Mouse (Mus musculus) adrenal gland (tissue): Measurements from ENCODE around the gene Chrna1.
"Not testable (repeated sequence)": the region's sequence is repeated elsewhere in the genome, so short reads cannot be mapped to it uniquely, and the experiment has no call there.

Experiments
- intact Hi-C: fragments of 180-260 bp; cut with DNase I; formaldehyde crosslinking; loops from one replicate; pipeline ENCODE4 v1.15.1; 2025

Chrna1 gene

GRCm38 (mm10) chr2:73560899-73561664 is 19.1 kb downstream of the Chrna1 start:
- intact Hi-C loops: no loop called here

GRCm38 (mm10) chr2:73560445-73560844 is 19.7 kb downstream of the Chrna1 start:
- intact Hi-C loops: no loop called here

DNA sequence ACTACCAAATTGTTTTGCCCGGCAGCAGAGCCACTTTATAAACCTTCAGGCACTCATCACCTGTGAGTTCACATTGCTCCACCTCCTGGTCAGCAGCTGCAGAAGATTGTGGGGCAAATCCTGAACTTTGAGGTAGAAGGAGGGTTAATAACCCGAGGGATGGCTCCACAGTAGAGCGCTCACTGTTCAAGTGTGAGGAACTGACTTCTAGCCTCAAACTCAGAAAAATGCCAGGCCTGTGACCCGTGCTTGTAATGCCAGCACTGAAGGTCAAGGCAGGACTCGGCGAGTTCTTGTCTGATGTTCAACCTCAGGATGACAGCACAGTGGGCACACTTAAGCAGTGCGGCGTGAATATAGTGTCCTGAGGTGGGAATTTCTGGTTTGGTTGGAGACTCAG is 22.2 kb downstream of the Chrna1 start:
- intact Hi-C loops: no loop called here

GRCm38 (mm10) chr2:73557061-73557460 is 23.1 kb downstream of the Chrna1 start:
- intact Hi-C loops: not testable (repeated sequence)

- intact Hi-C loops: no loop called here
These were observed 25.7 kb downstream of the Chrna1 start for GRCm38 (mm10) chr2:73554389-73554788.

DNA sequence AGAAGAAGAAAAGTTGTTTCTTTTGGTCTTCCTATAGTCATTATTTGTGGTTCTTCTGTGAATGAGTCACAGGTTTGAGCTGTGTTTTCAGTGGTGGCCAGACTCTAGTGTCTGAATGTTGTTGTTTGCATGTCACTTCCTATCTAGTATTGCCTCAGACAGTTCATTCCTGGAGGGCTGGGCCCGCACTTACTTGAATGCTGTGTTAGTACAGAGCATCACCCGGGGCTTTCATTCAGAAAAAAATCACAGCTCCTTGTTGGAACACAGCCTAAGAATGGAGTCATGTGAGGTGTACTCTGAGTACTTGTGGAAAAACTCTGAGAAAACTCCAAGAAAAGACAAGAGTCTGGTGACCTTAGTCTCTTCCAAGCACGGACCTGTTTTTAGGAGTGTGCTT is 27.2 kb downstream of the Chrna1 start:
- intact Hi-C loops: no loop called here

- intact Hi-C loops: no loop called here
These were observed 29.4 kb downstream of the Chrna1 start for GRCm38 (mm10) chr2:73550725-73551124.

DNA sequence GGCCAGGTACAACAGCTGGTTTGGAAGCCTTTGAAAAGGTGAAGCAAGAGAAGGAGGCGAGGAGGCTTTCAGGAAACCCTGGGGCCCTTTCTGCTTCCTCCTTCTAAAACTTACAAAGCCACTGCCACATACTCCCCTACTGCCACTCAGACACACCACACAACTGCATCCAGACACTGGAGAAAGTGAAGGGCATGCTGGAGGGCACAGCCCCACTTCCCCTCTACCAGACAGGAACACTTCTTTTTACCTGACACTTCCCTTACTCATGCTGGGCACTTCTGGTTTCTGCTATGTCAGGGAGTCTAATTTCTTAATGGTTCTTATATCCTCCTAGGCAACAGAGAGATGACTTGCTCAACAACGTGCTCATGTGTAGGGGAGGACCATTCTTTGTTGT is 31.6 kb downstream of the Chrna1 start:
- intact Hi-C loops: no loop called here

DNA sequence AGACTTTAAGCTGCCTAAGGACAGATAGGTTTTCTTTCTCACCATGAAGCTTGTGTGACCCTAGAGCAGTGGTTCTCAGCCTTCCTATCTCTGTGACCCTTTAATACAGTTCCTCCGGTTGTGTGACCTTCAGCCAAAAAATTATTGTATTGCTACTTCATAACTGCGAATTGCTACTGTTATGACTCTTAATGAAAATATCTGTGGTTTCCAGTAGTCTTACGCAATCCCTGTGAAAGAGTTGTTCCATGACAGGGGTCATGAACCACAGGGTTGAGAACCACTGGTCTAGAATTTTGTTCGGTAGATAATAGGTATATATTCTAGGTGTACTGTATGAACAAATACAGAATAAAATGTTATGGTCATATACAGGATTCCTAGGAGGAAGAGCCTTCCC is 32.9 kb downstream of the Chrna1 start:
- intact Hi-C loops: no loop called here

DNA sequence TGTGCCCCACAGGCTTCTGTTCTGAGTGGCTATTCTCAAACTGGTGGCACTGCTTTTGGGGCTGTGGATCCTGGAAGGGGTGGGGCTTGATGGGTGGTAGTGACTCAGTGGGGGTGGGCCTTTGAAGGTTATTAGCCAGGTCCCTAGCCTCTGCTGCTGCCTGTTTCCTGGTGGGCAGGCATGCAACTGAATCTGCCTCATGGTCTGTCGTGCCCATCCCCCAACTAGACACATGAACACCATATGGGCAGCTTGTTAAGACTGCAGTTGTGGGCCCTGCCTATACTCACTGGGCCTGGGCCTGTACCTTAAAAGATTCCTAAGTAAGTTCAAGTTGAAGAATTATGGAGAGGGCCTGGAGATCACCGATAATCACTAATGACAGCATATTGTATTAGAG is 34.6 kb downstream of the Chrna1 start:
- intact Hi-C loops: no loop called here

DNA sequence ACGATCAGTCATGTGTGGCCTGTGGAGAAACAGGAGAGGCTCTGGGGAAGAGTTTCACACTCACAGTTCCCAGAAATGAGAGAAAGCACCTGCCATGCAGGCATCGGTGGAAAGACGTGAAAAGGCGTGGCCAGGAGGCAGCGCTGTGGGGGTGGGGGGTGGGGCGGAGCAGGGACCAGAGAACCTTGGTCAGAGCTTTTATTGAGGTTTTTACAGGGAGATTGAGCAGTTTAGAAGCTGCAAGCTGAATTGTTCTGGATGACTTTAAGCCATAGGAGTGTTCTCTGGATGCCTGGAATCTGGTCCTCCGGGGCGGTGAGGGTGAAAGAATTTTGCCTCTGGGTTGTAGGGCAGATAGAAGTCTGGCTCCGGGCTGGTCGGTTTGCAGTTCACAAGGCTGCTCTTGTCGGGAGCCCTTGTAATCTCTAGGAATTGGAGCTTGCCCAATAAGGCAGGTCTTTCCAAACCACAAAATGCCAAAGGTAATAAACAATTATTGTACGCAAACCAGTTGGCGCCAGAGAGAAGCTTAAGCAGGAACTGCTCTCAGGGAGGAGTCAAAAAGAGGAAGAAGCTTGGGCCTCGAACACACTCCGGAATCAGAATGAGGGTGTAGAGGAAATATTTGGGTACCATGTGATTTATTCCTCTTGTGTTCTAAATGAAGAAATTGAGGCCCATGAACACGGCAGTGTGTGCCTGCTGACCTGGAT is 39.5 kb downstream of the Chrna1 start:
- intact Hi-C loops: no loop called here

DNA sequence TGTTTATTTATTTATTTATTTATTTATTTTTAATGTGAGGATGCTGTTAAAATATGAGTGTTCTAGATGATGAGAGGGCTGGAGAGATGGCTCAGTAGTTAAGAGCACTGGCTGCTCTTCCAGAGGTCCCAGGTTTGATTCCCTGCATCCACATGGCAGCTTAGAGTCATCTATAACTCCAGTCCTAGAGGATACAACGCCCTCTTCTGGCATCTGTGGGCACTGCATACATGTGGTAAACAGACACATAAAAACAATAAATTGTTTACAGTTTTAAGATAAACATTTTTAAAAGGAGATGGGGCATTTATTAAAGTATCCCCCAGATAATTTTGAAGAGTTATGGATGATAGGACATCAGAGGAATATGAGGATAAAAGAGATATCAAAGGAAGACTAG is 40.4 kb downstream of the Chrna1 start:
- intact Hi-C loops: no loop called here

GRCm38 (mm10) chr2:73539141-73539540 is 41.0 kb downstream of the Chrna1 start:
- intact Hi-C loops: no loop called here

GRCm38 (mm10) chr2:73538590-73538989 is 41.5 kb downstream of the Chrna1 start:
- intact Hi-C loops: no loop called here

GRCm38 (mm10) chr2:73536091-73536783 is 43.9 kb downstream of the Chrna1 start:
- intact Hi-C loops: no loop called here

DNA sequence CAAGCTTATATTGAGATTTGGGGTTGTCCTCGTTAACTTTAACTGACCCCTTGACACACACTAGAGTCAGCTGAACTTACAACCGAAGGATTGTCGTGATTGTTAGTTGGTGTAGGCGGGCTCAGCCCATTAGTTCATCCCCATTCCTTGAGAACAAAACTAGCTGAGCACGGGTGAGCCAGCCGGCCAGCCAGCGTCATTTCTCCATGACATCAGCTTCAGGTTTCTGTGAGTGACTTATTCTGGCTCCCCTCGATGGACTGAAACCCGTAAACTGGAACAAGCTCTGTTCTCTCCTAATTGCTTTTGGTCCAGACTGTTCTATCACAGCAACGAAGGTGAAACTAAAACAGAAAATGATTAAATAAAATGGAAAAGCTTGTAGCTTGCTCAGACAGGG is 45.4 kb downstream of the Chrna1 start:
- intact Hi-C loops: no loop called here

GRCm38 (mm10) chr2:73530487-73530886 is 49.7 kb downstream of the Chrna1 start:
- intact Hi-C loops: no loop called here

DNA sequence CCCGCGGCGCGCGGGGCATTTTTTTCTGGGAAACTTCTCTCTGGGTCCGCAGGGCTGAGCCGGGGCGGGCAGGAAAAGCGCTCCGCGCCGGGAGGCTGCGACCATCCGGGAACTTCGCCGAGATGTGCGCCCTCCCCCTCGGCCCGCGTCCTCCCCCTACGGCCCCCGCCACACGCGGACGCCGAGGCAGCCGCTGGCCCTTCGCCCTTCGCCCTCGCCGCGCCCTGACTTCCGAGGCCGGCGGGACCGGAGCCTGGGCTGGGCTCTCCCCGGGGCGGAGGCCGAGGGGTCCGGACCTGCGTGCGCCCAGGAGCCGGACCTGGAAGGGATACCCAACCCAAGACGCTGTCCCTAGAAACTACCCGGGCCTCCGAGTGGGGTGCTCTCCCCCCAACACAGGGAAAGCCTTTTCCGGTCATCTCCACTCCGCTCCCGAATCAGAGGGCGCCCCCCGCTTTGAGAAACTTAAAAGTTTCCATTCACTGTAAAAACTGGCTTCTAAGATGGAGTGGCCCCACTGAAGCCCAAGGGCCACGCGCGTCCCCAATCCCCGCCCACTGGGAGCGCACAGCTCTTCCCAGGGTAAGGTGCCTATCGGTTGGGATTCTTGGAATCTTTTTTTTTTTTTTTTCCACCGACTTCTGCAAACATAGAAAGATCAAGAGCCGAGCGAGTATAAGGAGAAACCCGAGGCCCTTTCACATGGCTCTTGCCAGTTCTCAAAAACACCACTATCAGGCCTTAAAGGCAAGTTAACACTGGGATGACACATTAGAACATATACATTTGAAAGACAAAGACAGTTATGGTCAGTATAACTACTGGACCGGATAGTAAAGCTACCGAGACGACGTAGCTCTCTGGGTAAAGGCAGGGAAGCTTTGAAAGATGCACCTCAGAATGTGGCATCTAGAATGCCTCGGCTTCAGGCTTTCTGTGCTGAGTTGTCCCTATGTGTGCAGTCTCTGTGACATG is 50.5 kb downstream of the Chrna1 start, which contains the start of gene Wipf1:
Wipf1 (minus strand) TSS at position 379 of the 975 bp plus-strand sequence.
- intact Hi-C loops: loop anchor here (5.0 kb wide), 1 partner anchor 37 kb away; no protein-coding TSS in a partner anchor

- intact Hi-C loops: loop anchor here (5.0 kb wide), 1 partner anchor 36 kb away; no protein-coding TSS in a partner anchor
These were observed 51.4 kb downstream of the Chrna1 start for GRCm38 (mm10) chr2:73528516-73529355.

GRCm38 (mm10) chr2:73527956-73528355 is 52.2 kb downstream of the Chrna1 start:
- intact Hi-C loops: loop anchor here (5.0 kb wide), 1 partner anchor 36 kb away; no protein-coding TSS in a partner anchor
